Mouse (Mus musculus) embryo, embryonic 11.5 days (tissue): ENCODE measurements at regions not wholly inside any gene's neighbourhood (a gene's known extent, or its start where the extent isn't known, plus 50 kb on each side); places are given as distances from the start of the nearest gene placed in this dataset.

Experiments used
- DNase-seq: peaks from one replicate; pipeline ENCODE4 v3.0.0-alpha.2; 2012; ENCODE audit warnings: low read depth, low spot score

DNA sequence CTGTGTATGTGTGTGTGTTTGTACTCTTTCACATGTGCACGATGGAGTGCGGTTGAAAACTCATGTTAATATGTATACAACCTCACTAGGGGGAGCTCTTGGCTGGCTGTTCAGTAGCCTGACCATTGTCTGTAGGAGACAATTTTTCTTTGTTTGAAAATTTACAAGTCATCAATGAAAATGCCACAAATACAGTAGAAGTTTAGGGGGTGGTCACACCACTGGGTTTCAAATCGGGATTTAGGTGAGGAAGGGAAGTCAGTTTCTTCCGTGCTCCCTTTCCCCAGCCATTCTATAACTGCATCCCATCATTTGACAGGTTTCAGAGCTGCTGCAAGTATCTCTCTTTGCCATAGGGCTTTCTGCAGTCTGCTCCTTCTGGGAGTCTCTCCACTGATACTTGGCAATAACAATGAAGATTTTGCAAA is 366.9 kb upstream of the Fam92a start:
- DNase-seq, result peak; percentile 44

DNA sequence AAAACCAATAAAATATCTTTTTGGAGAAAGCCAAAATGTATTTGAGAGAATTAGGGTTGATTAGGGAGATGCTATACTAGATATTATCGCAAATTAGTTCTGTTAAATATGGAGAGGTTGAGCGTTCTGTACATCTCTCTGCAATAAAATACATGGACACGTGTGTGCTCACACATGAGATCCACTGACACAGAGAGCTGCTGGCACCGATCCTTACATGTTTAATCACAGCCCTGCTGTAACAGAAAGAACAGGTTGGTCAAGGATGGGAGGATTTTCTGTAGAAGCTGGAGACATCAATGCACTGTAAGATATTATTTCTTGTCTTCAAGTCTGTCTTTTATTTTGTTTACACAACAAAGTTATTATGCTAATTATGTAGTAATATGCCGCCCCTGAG is 366.2 kb upstream of the Fam92a start:
- no peak for DNase-seq

DNA sequence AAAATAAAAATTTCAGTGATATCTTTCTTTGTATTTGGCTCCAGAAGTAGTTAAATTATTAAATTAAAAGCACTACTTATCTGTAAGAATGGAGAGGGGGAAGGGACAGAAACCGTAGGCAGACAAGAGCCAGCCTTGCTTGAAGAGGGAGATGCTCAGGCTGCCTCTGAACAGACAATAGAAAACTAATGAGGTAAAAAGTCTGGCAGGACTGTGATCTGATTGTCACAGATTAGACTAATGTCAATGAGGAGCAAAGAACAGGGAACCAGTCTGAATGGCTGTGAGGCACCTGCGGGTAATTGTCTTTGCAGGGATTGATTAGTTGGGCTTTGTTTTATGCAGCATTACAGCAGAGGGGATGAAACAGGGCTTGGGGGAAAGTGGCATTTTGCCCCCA is 362.3 kb upstream of the Fam92a start:
- DNase-seq, result no peak

DNA sequence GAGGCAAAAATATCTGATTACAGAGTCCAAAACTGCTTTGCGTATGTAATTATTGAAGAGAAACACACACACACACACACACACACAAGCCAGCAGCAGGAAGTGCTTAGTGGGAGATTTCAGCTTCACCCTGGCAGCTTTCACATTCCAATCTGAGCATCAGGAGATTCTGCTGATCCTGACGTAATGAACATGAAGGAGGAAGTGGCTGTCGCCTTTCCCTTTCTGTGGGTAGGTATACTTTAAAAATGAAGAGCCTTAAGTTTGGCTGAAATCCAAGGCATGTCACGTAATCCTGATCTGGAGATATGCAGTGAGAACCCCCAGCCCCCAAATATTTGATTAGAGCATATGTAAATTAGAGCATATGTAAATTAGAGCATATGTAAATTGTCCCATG is 361.1 kb upstream of the Fam92a start:
- no peak for DNase-seq

DNA sequence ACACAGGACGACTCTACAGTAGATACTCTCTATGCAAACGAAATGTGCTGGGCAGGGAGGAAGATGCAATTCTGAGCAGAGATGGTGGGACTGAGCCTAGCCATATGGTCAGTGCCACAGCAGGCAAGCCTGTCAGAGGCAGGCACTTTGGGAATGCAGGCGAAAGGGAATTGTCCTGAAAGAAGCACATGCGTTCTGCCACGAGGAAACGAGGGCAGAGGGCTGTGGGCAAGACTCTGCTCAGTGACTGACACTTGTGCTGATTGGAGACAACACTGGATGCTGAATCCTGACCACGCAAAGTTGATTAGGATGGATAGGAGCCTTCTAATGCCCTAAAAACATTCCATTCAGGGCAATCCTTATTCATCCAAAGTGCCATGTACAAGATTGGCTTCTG is 350.5 kb upstream of the Fam92a start:
- DNase-seq, result no peak

DNA sequence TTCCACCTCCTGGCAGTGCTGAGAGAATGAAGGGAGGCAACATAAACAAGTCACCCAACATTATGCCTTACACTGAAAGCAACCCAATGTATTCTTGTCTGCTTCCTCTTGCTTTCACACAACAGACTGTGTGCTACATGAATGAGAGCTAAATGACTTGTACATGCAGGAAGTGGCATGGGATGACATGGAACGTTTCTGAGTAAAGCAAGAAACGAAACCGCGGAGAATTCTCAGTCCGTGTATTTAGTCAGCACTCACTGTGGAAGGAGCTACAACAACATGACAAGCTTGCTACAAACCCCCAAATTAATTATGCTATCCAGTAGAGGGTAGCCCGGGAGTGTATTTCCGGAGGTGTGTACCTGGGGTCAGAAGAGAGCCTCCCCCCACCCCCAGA is 349.4 kb upstream of the Fam92a start:
- DNase-seq, result no peak

DNA sequence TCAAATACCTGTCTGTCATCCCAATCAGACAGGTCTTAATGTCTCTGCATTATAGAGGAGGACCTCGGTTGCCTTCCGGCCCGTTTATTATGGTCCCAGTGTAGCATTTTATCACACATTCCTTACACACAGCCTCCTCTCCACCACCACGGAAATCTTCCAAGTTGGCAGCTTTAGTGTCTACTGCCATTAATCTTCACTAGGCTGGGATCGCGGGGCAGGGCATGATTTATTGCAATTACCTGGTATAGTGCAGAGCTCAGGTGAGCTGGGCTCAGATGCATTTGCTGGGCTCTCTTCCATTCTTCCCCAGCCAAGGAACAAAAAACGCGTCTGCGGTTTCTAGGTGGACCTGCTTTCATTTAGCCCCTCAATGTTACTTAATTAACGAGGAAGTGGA is 344.7 kb upstream of the Fam92a start:
- DNase-seq, result no peak

DNA sequence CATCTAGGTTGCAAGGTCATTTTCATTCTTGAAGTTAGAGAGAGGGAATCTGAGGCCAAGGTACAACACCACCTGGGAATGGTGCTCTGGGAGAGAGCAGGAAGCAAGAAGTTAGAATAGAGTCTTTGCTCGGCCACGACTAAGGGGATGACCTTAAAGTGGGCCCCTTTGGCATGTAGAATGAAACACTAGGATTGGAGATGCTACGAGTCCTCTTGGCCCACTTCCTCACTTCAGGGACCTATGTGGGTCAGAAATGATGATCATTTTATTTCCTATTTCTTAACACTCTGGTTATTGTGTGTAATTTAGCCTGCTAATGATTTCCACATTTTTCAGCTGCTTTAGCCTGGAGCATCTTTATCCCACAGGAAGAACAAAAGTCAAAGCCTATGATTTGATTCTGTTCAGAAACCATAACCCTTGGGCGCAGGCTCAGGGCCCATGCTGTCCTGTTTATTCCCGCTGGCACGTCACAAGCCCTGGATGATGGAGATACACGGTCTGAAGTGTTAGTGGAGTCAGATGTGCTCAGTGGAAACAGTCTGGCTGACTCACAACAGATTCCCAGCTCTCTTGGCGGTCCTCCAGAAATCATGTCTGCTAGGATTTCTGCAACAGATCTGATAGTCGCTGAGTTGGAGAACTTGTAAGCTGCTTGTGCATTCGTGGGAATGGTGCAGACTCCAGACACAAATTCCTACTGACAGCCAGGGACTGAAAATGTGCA is 340.0 kb upstream of the Fam92a start:
- no peak for DNase-seq

DNA sequence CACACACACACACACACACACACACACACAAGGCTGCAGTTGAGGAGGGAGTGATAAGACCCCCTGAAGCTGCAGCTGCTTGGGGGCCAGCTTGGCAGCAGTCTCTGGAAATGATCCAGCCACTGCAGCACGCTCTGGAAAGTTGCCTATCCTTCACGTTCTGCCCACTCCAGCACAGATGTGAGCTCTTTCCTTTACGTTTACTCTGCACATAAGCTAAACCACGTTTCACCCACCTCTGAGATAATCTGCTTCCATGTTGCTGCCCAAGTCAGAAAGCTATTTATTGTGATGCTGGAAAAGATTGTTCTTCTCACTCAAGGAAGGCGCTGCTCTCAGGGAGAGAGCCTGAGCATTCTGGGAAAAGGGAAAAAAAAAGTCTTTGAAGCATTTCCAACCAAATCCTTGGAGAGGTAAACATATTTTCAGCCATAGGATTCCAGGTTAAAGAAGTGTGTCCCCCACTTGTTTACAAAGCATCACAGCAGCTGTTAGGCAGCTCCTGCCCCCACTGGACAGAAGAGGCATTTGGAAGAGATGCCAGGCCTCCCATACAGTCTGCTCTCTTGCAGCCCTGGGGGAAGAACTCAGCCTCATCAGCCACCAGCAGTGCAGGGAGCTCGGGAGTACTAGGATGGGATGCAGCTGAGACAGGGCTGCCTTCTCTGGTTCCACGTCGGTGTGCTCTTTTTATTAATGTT is 335.2 kb upstream of the Fam92a start:
- DNase-seq, result no peak

DNA sequence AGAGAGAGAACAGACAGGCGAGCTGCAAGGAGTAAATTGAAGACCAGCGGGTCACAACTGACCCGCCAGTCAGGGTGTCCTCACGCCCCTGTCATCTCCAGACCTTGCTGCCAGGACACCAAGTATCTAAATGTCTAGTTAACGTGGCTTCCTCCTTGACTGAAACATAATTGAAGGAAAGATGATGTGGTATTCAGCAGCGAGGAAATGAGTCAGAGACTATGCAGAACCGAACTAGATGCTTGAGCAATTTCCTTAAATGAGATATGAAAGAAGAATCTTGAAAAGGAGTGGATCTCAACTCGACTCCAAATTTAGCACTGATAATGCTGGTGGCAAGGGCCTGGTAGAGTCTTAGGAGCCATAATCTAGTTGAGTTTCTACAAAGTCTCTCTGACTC is 329.3 kb upstream of the Fam92a start:
- no peak for DNase-seq

DNA sequence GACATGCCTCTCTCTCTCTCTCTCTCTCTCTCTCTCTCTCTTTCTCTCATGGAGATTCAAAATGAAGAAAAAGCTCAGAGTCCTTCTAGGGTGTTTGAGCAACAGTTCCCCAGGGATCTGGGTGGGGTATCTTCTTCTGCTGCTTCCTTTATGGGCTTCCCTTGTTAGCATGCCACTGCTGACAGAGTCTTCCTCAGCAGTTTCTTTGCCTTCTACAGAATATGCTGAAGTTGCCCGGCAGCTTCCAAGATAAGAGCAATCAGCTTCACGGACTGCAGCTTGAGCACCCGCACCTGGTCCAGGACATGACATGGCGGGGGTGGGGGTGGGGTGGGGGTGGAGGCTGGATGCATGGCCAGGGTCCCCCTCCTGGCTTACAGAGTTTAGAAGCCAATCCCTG is 326.6 kb upstream of the Fam92a start:
- DNase-seq, result no peak

DNA sequence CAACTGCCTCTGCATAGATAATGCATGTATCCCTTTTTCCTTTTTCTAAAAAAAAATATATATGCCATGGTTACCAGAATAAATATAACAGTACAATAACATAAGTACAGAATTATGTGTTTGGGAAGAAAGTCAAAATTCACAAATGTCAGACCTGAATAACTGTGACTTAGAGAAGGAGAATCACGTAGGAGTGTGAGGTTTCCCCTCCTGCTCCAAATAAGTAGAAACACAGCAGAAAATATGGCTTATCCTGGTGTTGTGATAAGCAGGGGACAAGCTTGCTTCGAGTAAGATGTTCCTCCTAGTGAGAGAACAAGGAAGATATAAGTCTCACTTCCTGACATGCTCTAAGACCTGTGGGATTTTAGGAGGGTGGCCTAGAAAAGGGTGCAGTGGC is 320.7 kb upstream of the Fam92a start:
- no peak for DNase-seq

DNA sequence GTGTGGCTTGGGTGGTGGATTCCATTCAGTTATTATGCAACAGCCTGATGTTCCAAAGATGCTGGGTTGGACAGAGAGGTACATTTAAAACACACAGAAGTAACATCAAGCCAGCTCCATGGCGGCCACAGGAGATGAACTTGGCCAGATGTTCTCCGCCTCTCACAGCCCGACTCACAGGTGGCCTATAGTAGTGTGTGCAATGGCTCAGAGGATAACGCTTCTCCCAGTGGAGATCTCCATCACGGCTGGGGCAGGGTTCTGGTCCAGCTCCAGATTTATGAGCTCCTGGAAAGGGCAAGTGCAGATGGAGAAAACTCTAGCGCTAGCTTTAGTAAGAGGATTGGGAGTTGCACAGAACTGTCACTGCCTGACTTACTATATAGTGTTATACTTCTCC is 319.5 kb upstream of the Fam92a start:
- DNase-seq, result no peak

DNA sequence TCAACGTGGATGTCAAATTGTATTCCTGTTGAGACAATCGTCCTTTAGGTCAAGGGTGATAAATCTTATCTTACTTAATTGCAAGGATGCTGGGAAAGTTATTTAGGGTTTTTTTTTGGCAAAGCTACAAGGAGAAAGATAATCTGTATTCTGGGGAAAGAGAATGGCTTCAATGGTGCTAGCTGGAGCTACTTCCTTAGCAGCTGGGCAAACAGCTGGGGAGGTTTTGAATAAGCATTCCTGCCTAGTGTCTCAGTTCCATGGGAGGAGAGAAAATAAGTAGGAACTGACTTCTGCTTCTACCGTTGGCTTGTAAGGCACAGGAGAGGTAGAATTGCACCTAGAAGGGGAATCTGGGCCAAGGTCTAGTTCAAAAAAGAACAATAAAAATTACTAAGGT is 318.3 kb upstream of the Fam92a start:
- DNase-seq, result no peak

DNA sequence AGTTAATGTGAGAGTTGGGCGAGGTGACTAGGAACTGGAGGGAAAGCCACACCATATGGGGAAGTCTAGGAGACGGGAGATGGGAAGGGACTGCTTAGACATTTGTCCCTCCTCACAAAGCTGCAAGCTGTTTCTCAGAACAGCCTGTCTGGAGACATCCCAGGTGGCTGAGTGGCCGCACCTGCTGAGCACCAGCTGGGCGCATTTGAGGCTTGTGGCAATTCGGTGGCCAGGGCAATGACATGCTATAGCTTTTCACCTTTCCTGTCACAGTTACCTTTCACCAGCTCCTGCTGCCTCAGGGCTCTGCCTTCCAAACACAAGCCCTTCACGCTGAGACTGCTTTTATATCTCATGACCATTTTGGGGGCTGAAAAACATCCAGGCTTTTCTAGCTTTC is 317.5 kb upstream of the Fam92a start:
- no peak for DNase-seq

DNA sequence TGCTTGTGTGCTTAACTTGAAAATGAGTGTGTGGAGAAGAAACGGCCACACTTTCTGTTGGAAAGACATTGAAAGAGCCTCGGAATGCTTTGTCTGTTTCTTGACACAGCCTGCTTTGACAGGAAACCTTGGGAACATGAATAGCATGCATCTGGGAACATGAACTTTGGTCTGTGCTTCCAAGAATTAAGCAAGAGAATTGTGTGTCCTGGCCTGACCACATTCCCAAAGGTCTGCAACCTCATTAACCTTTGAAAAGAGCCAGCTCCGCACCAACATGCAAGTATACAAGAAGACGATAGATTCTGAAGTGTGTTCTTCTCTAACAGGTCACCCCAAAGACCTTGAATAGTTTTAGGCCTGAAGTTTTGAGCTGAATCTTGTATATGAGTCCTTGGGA is 309.7 kb upstream of the Fam92a start:
- no peak for DNase-seq

DNA sequence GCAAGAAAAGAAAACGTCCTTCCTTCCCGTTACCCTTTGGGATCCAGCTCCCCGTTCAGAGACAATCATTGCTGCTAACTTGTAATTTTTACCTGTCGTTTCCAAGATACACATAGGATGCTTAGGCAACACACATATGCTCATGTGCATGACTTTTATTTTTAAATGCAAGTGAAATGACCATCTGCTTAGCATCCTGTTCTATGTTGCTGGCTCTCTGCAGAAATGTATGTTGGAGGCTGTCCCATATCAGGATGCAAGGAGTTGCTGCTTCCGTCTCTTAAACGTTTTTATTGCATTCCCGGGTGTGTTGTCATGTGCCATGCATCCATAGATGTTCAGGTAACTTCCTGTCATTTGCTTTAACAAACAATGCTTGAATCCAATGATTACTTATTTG is 304.9 kb upstream of the Fam92a start:
- no peak for DNase-seq

DNA sequence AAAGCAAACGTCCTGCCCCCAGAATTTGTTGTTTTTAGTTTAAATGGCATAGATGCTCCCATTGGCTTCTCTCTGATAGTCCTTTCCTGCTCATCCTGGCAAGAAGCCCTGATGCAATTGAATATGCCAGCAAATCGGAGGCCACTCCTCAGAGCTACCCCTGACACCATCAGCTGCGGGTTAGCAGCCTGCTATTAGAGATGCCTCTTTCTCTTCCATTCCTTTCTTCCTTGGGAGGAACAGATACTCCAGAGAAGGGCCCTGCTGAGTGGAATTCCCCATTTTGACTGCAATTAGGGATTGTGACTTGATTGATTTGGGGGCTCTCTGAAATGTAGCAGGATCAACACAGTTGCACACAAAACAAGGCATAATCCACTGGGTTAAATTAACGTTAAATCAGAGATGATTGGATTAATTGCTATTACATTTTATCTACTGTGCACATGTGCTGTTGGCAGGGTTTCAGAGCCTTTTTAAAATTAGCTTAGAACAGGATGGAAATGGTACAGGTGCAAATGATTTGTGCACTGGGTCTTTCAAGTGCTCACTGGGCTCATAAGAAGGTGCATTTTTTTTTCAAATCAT is 303.3 kb upstream of the Fam92a start:
- no peak for DNase-seq

DNA sequence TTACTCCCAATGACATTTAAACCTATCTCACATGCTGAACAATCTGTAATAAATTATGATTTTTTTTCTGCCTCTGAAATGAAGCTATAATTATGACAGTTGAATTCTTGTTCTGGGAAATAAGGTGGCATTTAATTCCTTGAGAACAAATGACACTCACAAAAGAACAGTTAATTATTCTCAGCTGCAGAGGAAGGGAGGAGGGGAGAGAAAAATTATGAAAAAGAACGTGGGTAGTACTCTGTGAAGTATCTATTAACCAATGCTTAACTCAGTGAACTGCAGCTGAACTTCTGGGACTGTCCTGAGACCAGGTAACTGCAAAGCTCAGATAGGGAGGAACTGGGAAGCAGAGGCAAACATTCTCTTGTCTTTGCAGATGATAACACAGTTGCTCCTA is 302.6 kb upstream of the Fam92a start:
- no peak for DNase-seq

DNA sequence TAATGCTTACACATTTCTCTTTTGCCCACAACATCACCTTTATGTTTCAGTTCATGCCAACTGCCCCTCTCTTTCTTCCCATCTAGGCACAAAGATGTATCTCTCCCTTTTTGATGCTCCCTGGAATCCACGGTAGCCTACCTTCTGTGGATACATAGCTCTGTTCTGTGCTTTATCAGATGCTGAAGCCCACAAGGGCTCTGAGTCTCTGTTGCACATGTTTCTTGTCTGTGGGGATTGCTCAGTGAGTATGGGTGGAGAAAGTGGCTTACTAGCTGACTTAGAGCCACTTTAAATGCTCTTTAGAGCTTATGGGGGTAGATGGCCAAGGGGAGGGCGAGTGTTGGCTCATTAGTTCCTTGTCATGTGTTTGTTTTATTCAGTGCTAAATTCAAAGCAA is 289.9 kb upstream of the Fam92a start:
- DNase-seq, result no peak

DNA sequence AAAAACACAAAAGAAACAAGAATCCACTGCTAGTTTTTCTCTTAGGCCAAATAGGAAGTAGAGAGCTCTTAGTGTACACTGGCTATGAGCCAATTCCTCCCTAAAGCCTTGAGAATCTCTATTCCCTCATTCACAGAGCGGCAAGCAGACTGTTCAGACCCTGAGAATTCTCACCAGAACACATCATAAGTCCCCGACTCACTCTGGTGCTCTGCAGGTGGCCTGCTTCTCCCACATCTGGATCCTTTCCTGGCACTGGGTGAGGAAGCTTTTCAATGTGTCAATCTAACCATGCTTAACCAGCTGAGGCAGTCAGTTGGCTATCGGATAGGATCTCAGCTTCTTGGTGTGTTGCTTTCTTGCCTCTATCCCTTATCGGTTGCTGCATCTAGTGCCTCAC is 289.4 kb upstream of the Fam92a start:
- DNase-seq, result no peak

DNA sequence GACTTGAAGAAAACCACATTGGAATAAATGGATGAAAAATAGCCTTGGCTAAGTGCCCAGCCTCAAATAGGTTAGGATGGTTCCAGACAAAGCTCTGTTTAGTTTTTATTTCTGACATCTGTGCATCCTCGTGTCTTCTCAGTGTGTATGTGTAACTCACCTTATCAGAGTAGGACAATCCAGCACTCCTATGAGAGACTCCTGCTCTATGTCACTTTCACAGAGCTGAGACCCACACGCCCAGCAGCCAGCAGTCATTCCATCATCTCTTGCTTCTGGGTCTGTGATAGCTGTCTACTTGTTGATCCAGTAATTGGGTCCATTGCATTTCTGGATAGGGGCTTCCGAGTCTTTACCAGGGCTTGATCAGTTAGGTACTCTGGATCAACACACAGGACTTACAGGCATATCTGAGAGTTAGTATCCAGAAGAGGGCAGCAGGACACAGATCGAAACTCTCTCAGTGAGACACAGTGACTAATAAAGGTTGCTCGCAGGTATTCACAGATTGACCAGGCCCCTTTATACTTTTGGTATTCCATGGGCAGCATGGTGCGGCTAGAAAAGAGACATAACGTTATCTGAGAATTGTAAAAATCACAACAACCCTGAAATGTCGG is 286.3 kb upstream of the Fam92a start:
- DNase-seq, result no peak

DNA sequence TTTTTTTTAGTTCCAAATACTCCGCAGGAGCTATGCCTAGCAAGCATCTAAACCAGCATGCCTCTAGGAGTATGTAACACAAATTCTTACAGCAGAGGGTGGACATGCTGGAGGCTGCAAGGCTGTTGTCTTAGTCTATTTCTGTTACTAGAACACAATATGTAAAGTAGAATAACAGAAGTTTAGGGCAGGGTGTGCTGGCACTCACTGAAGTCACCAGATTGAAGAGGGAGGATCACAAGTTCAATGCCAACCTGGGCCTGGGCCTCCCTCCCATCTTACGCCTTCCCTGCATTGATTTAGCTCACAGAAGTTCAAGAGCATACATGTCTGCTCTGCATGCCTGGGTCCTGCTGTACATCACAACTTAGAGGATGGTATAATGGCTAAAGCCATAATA is 280.3 kb upstream of the Fam92a start:
- DNase-seq, result no peak
